Mouse (Mus musculus) left cerebral cortex, postnatal 14 days (tissue): ENCODE measurements around the gene Naa15. TPM values are rescaled to one million over a fixed set of nuclear protein-coding genes. Genes with fewer than 3 reads are reported as not detected.
"Not testable (repeated sequence)": the region's sequence is repeated elsewhere in the genome, so short reads cannot be mapped to it uniquely, and the experiment has no call there.

Experiments used
- DNase-seq, 2 experiments: peaks; one replicate each; pipeline ENCODE4 v3.0.0; 2021 to 2022; ENCODE audit warnings: low spot score in 2 of 2, mixed read lengths in 1 of 2
- intact Hi-C: fragments of 180-260 bp; cut with DNase I; formaldehyde crosslinking; loops from one replicate; pipeline ENCODE4 v1.15.1; 2025
- total RNA-seq, 2 experiments: library from RNA; stranded (reverse); gene quantifications; 2 replicates each; pipeline ENCODE4 v1.2.3; 2021

The Naa15 gene
- total RNA-seq, 2 experiments from 2014 or later = 39.8 to 46.5 TPM

- intact Hi-C loops = no loop called here
- DNase-seq = peak; percentile 26 to 40
Observed at GRCm38 (mm10) chr3:51416364-51417134, 1.6 kb downstream of the Naa15 start.

- no peak for DNase-seq
- intact Hi-C loops = no loop called here
Observed at GRCm38 (mm10) chr3:51417135-51417458, 2.1 kb downstream of the Naa15 start.

- intact Hi-C loops = no loop called here
- DNase-seq = no peak
Observed at GRCm38 (mm10) chr3:51417485-51417884, 2.5 kb downstream of the Naa15 start.

GRCm38 (mm10) chr3:51417966-51418365 is 3.0 kb downstream of the Naa15 start:
- DNase-seq = no peak
- intact Hi-C loops = no loop called here

- DNase-seq = no peak
- intact Hi-C loops = no loop called here
Observed at GRCm38 (mm10) chr3:51421921-51422320, 7.0 kb downstream of the Naa15 start.

- DNase-seq = no peak
- intact Hi-C loops = no loop called here
Observed at GRCm38 (mm10) chr3:51425394-51425793, 10.4 kb downstream of the Naa15 start.

DNA sequence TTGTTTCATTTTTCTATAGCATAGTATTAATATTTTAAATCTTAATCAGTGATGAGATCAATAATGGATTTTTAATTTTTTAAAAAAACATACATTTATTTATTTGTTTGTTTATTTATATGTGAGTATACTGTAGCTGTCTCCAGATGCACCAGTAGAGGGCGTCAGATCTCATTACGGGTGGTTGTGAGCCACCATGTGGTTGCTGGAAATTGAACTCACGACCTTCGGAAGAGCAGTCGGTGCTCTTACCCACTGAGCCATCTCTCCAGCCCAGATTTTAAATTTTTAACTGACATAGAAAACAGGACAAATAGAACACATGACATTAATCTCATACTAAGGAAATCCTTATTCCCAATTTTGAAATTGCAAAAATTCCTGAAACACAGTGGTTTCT is 19.4 kb downstream of the Naa15 start:
- DNase-seq, intact Hi-C loops: not testable (repeated sequence)

DNA sequence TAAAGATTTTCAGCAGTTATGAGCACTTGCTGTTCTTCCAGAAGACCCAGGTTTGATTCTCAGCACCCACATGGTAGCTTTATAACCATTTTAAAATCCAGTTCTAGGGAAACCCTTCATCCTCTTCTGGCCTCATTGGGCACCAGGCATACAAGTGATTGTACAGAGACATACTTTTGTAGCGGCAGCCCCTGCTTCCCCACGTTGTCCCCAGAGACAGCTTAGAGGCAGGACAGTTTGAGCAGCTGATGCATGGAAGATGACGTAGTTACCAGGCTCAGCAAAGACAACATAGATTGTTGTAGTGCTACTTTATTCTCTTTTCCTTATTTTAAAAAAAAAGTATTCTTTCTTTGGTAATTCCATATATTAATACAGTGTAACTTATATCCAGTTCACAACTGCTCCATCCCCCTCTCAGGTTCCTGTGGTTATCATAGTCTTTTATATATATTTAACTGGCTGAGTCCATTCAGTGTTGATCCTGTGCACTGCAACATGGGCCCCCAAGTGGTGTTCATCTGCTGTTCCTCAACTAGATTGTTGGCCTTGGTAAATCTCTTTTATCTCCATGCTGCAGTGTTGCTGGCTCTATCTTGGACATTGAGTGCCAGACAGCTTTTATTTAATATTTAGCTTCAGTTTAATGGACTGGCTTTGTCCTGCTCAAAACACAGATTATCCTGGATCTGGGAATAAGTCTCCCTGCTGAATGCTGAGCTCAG is 20.1 kb downstream of the Naa15 start:
- intact Hi-C loops = no loop called here
- DNase-seq = no peak

GRCm38 (mm10) chr3:51468530-51468929 is 53.6 kb downstream of the Naa15 start:
- intact Hi-C loops = no loop called here

DNA sequence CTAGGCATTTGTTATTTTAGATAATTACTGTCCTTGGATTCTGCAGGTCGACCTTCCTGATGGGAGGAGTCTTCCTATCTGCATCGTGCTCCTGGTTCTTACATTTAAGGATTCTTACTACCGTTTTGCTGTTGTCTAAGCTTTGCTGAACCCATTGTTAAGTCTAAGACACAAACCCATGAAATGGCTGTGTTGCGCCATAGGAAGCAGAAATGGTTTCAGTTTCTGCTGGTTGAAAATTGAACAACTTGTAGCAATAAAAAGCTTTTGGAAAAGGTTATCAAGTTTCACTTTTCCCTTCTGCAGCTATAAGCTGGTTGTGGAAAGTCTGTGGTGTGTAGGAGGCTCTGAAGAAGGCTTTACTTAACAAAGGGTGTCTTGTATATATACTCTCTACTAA is 60.8 kb downstream of the Naa15 start:
- no peak for DNase-seq
- intact Hi-C loops = no loop called here

More at GRCm38 (mm10) chr3:51468530-51468929, 53.6 kb downstream of the Naa15 start:
- DNase-seq = no peak

DNA sequence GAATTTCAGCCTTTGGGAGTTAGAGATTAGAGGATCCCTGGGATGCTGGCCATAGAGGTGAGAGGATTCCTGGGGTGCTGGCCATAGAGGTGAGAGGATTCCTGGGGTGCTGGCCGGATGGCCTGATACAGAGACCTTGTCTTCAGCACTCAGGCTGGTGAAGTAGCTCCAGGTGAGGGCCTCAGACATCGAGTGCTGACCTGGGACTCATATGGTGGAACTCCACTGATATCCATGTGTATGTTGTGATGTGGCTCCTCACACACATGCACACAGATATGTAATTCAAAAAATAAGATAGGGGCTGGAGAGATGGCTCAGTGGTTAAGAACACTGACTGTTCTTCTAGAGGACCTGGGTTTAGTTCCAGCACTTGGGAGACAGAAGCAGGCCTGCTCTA is 64.9 kb downstream of the Naa15 start:
- no peak for DNase-seq
- intact Hi-C loops = loop anchor here (5.0 kb wide), 2 partner anchors 82 to 762 kb away; partner anchors contain the start of gene Setd7

- peak; percentile 64 to 72 for DNase-seq
- intact Hi-C loops = loop anchor here (5.0 kb wide), 2 partner anchors 81 to 761 kb away; partner anchors contain the start of gene Setd7
Observed at GRCm38 (mm10) chr3:51481059-51481458, 66.1 kb downstream of the Naa15 start.

- no peak for DNase-seq
- intact Hi-C loops = loop anchor here (5.0 kb wide), 2 partner anchors 80 to 760 kb away; partner anchors contain the start of gene Setd7
Observed at GRCm38 (mm10) chr3:51481881-51482280, 66.9 kb downstream of the Naa15 start.

DNA sequence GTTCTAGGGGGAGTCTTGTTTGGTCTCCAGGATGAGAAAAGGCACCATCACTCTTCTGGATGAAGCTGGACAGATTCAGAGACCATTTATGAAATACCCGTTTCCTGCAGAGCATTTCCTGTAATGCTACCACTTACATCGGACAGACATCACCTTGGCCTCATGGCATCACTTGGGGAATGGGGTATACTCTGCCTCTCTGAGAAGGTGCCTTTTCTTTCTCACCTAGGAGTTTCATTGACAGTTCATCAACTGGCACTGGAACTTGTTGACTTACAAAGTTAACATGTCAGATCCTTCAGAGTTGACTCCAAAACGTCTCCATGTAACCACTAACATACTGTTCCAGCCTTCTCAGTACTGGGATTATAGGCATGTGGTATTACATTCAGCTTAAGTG is 67.8 kb downstream of the Naa15 start:
- intact Hi-C loops = loop anchor here (5.0 kb wide), 2 partner anchors 80 to 760 kb away; partner anchors contain the start of gene Setd7
- DNase-seq = no peak

DNA sequence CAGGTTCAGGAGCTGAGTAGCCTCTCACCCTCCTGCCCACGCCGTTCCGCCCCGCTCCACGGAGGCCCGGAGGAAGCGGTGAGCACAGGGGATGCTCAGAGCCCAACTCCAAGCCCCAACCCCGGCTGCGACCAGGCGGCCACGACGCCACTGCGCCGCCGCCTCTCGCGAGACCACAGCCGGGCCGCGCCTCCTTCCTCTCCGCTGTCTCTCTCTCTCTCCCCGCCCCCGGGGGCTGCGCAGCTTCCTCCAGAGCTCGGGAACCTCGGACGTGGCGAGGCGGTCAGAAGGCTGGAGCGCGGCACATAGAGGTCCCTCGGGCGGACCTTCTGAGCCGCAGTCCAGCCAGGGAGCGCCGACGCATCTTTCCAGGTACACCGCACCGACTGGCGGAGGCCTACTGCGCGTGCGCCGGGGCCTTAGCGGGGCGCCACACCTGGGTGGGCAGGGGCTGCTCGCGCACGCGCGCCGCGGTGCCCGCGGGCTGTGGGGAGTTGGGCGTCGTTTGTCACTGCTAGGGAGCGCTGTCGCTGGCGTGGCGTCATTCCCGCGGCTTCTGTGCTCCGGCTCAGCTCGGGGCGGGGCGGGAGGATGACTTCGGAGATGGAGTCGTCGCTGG is 68.9 kb downstream of the Naa15 start, which contains the start of gene Rab33b:
Gene Rab33b, plus strand, starts transcription at position 180 of the 619 bp plus-strand sequence.
- peak; percentile 97 to 98 for DNase-seq
- intact Hi-C loops = loop anchor here (5.0 kb wide), 2 partner anchors 78 to 758 kb away; partner anchors contain the start of gene Setd7

GRCm38 (mm10) chr3:51484370-51484769 is 69.4 kb downstream of the Naa15 start:
- DNase-seq = no peak
- intact Hi-C loops = loop anchor here (5.0 kb wide), 2 partner anchors 78 to 758 kb away; partner anchors contain the start of gene Setd7

DNA sequence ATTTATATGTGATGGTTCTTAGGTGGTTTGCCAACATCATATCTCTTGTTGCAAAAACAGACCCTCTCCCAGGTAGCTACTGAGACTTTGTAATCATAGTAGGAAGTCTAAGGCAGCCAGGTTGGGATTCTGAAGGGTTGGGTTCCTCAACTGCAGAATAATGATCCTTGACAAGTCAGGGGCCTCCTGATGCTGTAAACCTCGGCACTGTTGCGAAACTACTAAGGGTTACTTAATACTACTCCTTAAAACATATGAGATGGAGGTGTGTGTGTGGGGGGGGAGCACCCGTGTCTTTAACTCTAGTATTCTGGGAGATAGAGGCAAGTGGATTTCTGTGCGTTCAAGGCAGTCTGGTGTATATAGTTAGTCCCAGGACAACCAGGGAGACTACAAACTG is 70.4 kb downstream of the Naa15 start:
- intact Hi-C loops = no loop called here
- no peak for DNase-seq

DNA sequence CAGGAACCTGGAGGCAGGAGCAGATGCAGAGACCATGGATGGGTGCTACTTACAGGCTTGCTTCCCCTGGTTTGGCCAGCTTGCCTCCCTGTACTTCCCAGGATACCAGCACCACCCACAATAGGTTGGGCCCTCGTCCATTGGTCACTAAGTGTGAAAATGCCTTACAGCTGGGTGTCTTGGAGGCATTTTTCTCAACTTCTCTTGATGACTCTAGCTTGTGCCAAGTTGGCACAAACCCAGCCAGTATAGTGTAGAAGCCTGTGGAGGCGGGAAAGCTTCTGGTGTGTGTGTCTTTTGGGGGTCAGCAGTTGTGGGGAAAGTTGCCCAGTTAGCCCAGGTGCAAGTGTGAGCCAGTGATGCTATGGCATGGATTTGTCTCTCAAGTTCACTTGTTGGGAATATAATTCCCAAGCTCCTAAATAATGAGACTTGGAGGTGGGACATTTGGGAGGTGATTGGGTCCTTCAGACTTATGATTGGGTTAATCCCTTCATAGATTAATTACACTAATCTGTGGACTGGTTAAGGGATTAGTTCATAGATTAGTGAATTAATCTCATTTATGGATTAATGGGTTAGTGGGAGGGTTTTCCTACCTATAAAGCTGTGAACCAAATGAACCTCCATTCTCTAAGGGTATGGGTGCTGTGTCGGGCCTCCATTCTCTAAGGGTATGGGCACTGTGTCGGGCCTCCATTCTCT is 71.7 kb downstream of the Naa15 start:
- no peak for DNase-seq
- intact Hi-C loops = no loop called here

- no peak for DNase-seq
- intact Hi-C loops = no loop called here
Observed at GRCm38 (mm10) chr3:51490088-51490753, 75.3 kb downstream of the Naa15 start.
